Mouse (Mus musculus) lung, adult 2 months (tissue): ENCODE results near the gene Bex2.

Experiments used
- CTCF ChIP-seq: fragments of 200-500 bp; IDR thresholded peaks from 2 replicates; pipeline ENCODE4 v1.5.1; 2011; ENCODE audit warnings: mild to moderate bottlenecking, low read length, control low read depth; ENCODE audit not compliant: insufficient read depth
- POLR2A ChIP-seq: fragments of 200-500 bp; IDR thresholded peaks from 2 replicates; pipeline ENCODE4 v1.6.1; 2011; ENCODE audit warnings: low read depth, mild to moderate bottlenecking, control low read depth, low read length, borderline replicate concordance; ENCODE audit errors: extremely low read depth

GRCm38 (mm10) chrX:136104046-136104723 is 36.1 kb upstream of the Bex2 start:
- no peak for TF ChIP-seq POLR2A
- no peak for TF ChIP-seq CTCF
